Mouse (Mus musculus) forebrain, embryonic 14.5 days (tissue): ENCODE measurements at regions not wholly inside any gene's neighbourhood (a gene's known extent, or its start where the extent isn't known, plus 50 kb on each side); places are given as distances from the start of the nearest gene placed in this dataset.

ENCODE experiments used
- ATAC-seq: fragments of 200-750 bp; cut with Nextera tagmentation; 2 replicates; pipeline ENCODE4 v1.8.0; 2017; ENCODE audit warnings: mild to moderate bottlenecking, moderate library complexity
- DNase-seq: peaks from one replicate; pipeline ENCODE4 v3.0.0-alpha.2; 2015; ENCODE audit warnings: low spot score
- H3K27ac ChIP-seq: fragments of 300-500 bp; sonication (generic); 2 replicates; pipeline ENCODE4 v1.5.1; 2014; ENCODE audit warnings: low read depth, mild to moderate bottlenecking, control low read depth, low read length, moderate library complexity
- H3K27me3 ChIP-seq: fragments of 300-500 bp; sonication (generic); replicated peaks from 2 replicates; pipeline ENCODE4 v1.6.1; 2014; ENCODE audit warnings: low read length, control low read depth, mixed read lengths; ENCODE audit not compliant: control insufficient read depth, insufficient read depth
- H3K36me3 ChIP-seq: fragments of 300-500 bp; sonication (generic); 2 replicates; pipeline ENCODE4 v1.6.1; 2014; ENCODE audit warnings: low read length, control low read depth; ENCODE audit not compliant: control insufficient read depth, insufficient read depth
- H3K4me1 ChIP-seq: fragments of 300-500 bp; sonication (generic); 2 replicates; pipeline ENCODE4 v1.6.1; 2014; ENCODE audit warnings: antibody characterized with exemption, low read length, control low read depth; ENCODE audit not compliant: control insufficient read depth, insufficient read depth
- H3K4me2 ChIP-seq: fragments of 300-500 bp; sonication (generic); 2 replicates; pipeline ENCODE4 v1.6.1; 2014; ENCODE audit warnings: mild to moderate bottlenecking, control low read depth, low read length
- H3K4me3 ChIP-seq: fragments of 300-500 bp; sonication (generic); 2 replicates; pipeline ENCODE4 v1.5.1; 2014; ENCODE audit warnings: low read depth, low read length, control low read depth
- H3K9ac ChIP-seq: fragments of 300-500 bp; sonication (generic); 2 replicates; pipeline ENCODE4 v1.6.1; 2014; ENCODE audit warnings: mild to moderate bottlenecking, low read length, control low read depth, moderate library complexity
- H3K9me3 ChIP-seq: fragments of 300-500 bp; sonication (generic); replicated peaks from 2 replicates; pipeline ENCODE4 v1.6.1; 2016; ENCODE audit warnings: low read length, control low read depth, mixed read lengths; ENCODE audit not compliant: control insufficient read depth
- WGBS: fragments of 180-500 bp; shearing (Covaris S2); extraction: QIAGEN DNeasy Blood & Tissue Kit; methylation state at CpG from one replicate; pipeline ENCODE4 v1.1.7; 2014; 5-methylcytosine and 5-hydroxymethylcytosine counted together

- Histone ChIP-seq H3K4me3 (no peak overlapping the region), H3K4me2 (no peak overlapping the region), H3K9me3 (no peaks in the 10 kb centered on the region), H3K36me3 (no peaks in the 10 kb centered on the region), H3K9ac (no peak overlapping the region), H3K4me1 (no peaks in the 10 kb centered on the region), H3K27me3 (no peaks in the 10 kb centered on the region), H3K27ac (no peak overlapping the region)
- ATAC-seq (no peak), DNase-seq (no peak)
- 59% methylated on average over 11 of the region's 11 CpGs for WGBS
Observed at GRCm38 (mm10) chr13:92911660-92912284, 67.2 kb downstream of the Mtx3 start.

- Histone ChIP-seq H3K4me2 (no peak overlapping the region), H3K36me3 (no peaks in the 10 kb centered on the region), H3K9ac (no peak overlapping the region), H3K27ac (no peak overlapping the region), H3K27me3 (no peaks in the 10 kb centered on the region), H3K4me3 (no peak overlapping the region), H3K4me1 (no peaks in the 10 kb centered on the region), H3K9me3 (no peaks in the 10 kb centered on the region)
- DNase-seq = no peak
- ATAC-seq = no peak
- WGBS = 63% methylated on average over 2 of the region's 2 CpGs
Observed at GRCm38 (mm10) chr13:92912661-92913060, 68.1 kb downstream of the Mtx3 start.

- Histone ChIP-seq H3K9me3 (no peaks in the 10 kb centered on the region), H3K4me2 (no peak overlapping the region), H3K4me1 (no peaks in the 10 kb centered on the region), H3K27ac (no peak overlapping the region), H3K9ac (no peak overlapping the region), H3K36me3 (no peaks in the 10 kb centered on the region), H3K27me3 (no peaks in the 10 kb centered on the region), H3K4me3 (no peak overlapping the region)
- no peak for DNase-seq
- no peak for ATAC-seq
- WGBS = 86% methylated on average over 3 of the region's 3 CpGs
Observed at GRCm38 (mm10) chr13:92914631-92915030, 70.1 kb downstream of the Mtx3 start.

- DNase-seq = no peak
- Histone ChIP-seq H3K9ac (no peak overlapping the region), H3K4me1 (no peaks in the 10 kb centered on the region), H3K27ac (no peak overlapping the region), H3K4me3 (no peak overlapping the region), H3K27me3 (no peaks in the 10 kb centered on the region), H3K9me3 (no peaks in the 10 kb centered on the region), H3K4me2 (no peak overlapping the region), H3K36me3 (no peaks in the 10 kb centered on the region)
- no peak for ATAC-seq
- 78% methylated on average over 2 of the region's 2 CpGs for WGBS
Observed at GRCm38 (mm10) chr13:92915221-92915839, 70.8 kb downstream of the Mtx3 start.

- no peaks in the 10 kb centered on the region for H3K4me1 ChIP-seq
- no peak for ATAC-seq
- no peak overlapping the region for H3K27ac ChIP-seq
- 93% methylated on average over 5 of the region's 5 CpGs for WGBS
- no peak overlapping the region for H3K9ac ChIP-seq
- no peaks in the 10 kb centered on the region for H3K36me3 ChIP-seq
- no peak overlapping the region for H3K4me3 ChIP-seq
- H3K9me3 ChIP-seq = no peaks in the 10 kb centered on the region
- H3K4me2 ChIP-seq = no peak overlapping the region
- no peak for DNase-seq
- H3K27me3 ChIP-seq = no peaks in the 10 kb centered on the region
Observed at GRCm38 (mm10) chr13:92915948-92916710, 71.6 kb downstream of the Mtx3 start.

- Histone ChIP-seq H3K36me3 (no peaks in the 10 kb centered on the region), H3K4me1 (no peaks in the 10 kb centered on the region), H3K4me3 (no peak overlapping the region), H3K9me3 (no peaks in the 10 kb centered on the region), H3K9ac (no peak overlapping the region), H3K27me3 (no peaks in the 10 kb centered on the region), H3K4me2 (no peak overlapping the region), H3K27ac (no peak overlapping the region)
- ATAC-seq = no peak
- DNase-seq = no peak
- WGBS = 88% methylated on average over 2 of the region's 2 CpGs
Observed at GRCm38 (mm10) chr13:92919882-92920281, 75.3 kb downstream of the Mtx3 start.

- no peak for DNase-seq
- no peaks in the 10 kb centered on the region for H3K4me1 ChIP-seq
- ATAC-seq = no peak
- WGBS = 92% methylated on average over 3 of the region's 3 CpGs
- H3K27me3 ChIP-seq = no peaks in the 10 kb centered on the region
- H3K9ac ChIP-seq = no peak overlapping the region
- H3K9me3 ChIP-seq = no peaks in the 10 kb centered on the region
- no peak overlapping the region for H3K27ac ChIP-seq
- no peaks in the 10 kb centered on the region for H3K36me3 ChIP-seq
- H3K4me2 ChIP-seq = no peak overlapping the region
- H3K4me3 ChIP-seq = no peak overlapping the region
Observed at GRCm38 (mm10) chr13:92921936-92922335, 77.4 kb downstream of the Mtx3 start.

- no peak for ATAC-seq
- H3K4me1 ChIP-seq = no peaks in the 10 kb centered on the region
- H3K4me2 ChIP-seq = no peak overlapping the region
- WGBS = 84% methylated on average over 2 of the region's 2 CpGs
- no peaks in the 10 kb centered on the region for H3K36me3 ChIP-seq
- H3K27me3 ChIP-seq = no peaks in the 10 kb centered on the region
- H3K4me3 ChIP-seq = no peak overlapping the region
- no peak overlapping the region for H3K9ac ChIP-seq
- no peaks in the 10 kb centered on the region for H3K9me3 ChIP-seq
- H3K27ac ChIP-seq = no peak overlapping the region
- no peak for DNase-seq
Observed at GRCm38 (mm10) chr13:92923496-92923895, 78.9 kb downstream of the Mtx3 start.

- H3K9ac ChIP-seq = no peak overlapping the region
- H3K36me3 ChIP-seq = no peaks in the 10 kb centered on the region
- 89% methylated on average over 3 of the region's 3 CpGs for WGBS
- H3K27ac ChIP-seq = no peak overlapping the region
- no peaks in the 10 kb centered on the region for H3K27me3 ChIP-seq
- ATAC-seq (no peak), DNase-seq (no peak)
- no peaks in the 10 kb centered on the region for H3K9me3 ChIP-seq
- no peaks in the 10 kb centered on the region for H3K4me1 ChIP-seq
- H3K4me2 ChIP-seq = no peak overlapping the region
- no peak overlapping the region for H3K4me3 ChIP-seq
Observed at GRCm38 (mm10) chr13:92924021-92924420, 79.5 kb downstream of the Mtx3 start.
